Mouse (Mus musculus) sigmoid colon, adult 10 weeks (tissue): ENCODE data around the gene Wdr74. TPM values are rescaled to one million over a fixed set of nuclear protein-coding genes. Genes with fewer than 3 reads are reported as not detected.

ENCODE experiments used
- polyA plus RNA-seq: library from polyadenylated mRNA; stranded (reverse); fragments of 350-450 nt; fragmentation: Illumina TruSeq; extraction: RNeasy Lipid Tissue Mini Kit (QIAGEN cat#74804); gene quantifications from one replicate; pipeline ENCODE4 v1.2.3, GENCODE M21; 2014; ENCODE audit warnings: low read depth, low replicate concordance

The Wdr74 gene
- polyA plus RNA-seq = 12.7 TPM

GRCm38 (mm10) chr19:8735389-8736159, at the start of gene Wdr74:
Gene Wdr74 (plus strand): TSS chr19:8735827.

GRCm38 (mm10) chr19:8722907-8723573, 12.6 kb upstream of the Wdr74 start, which contains the start of gene Slc3a2:
Gene Slc3a2 (minus strand): TSS chr19:8723369.

GRCm38 (mm10) chr19:8740603-8741002, 5.0 kb downstream of the Wdr74 start, which contains the start of gene 1700092M07Rik:
Gene 1700092M07Rik (plus strand): TSS chr19:8740718.

GRCm38 (mm10) chr19:8741243-8741869, 5.7 kb downstream of the Wdr74 start, which contains the start of gene Stx5a:
Gene Stx5a (plus strand): TSS chr19:8741413.

GRCm38 (mm10) chr19:8756635-8757387, 21.2 kb downstream of the Wdr74 start, which contains the start of gene Nxf1:
Gene Nxf1 (plus strand): TSS chr19:8757073.

GRCm38 (mm10) chr19:8770567-8771270, 35.1 kb downstream of the Wdr74 start, which contains the start of gene Tmem223:
Gene Tmem223 (plus strand): TSS chr19:8770996.

GRCm38 (mm10) chr19:8774086-8774835, 38.6 kb downstream of the Wdr74 start, which contains the start of gene Tmem179b:
Gene Tmem179b (minus strand): TSS chr19:8774467.

GRCm38 (mm10) chr19:8786008-8786781, 50.6 kb downstream of the Wdr74 start, which contains the start of gene Taf6l:
Gene Taf6l (minus strand): TSS chr19:8786417.

Other genes with a start within 250 kb of the Wdr74 start
- not detected for gene Slc22a8, start 144.6 kb upstream of the Wdr74 start, polyA plus RNA-seq
- not detected for gene Slc22a6, start 117.8 kb upstream of the Wdr74 start, polyA plus RNA-seq
- 0.79 TPM for gene Chrm1, start 72.0 kb upstream of the Wdr74 start, polyA plus RNA-seq
- gene Slc3a2, start 12.5 kb upstream of the Wdr74 start, polyA plus RNA-seq = 38.6 TPM
- not detected for gene 1700092M07Rik, start 4.9 kb downstream of the Wdr74 start, polyA plus RNA-seq
- gene Stx5a, start 5.6 kb downstream of the Wdr74 start, polyA plus RNA-seq = 112 TPM
- gene Nxf1, start 21.2 kb downstream of the Wdr74 start, polyA plus RNA-seq = 92.5 TPM
- 17.2 TPM for gene Tmem223, start 35.2 kb downstream of the Wdr74 start, polyA plus RNA-seq
- gene Tmem179b, start 38.6 kb downstream of the Wdr74 start, polyA plus RNA-seq = 30.6 TPM
- gene Taf6l, start 50.6 kb downstream of the Wdr74 start, polyA plus RNA-seq = not detected
- gene Polr2g, start 62.8 kb downstream of the Wdr74 start, polyA plus RNA-seq = 35.0 TPM
- gene Zbtb3, start 66.7 kb downstream of the Wdr74 start, polyA plus RNA-seq = not detected
- 112 TPM for gene Ttc9c, start 83.5 kb downstream of the Wdr74 start, polyA plus RNA-seq
- 195 TPM for gene Hnrnpul2, start 84.2 kb downstream of the Wdr74 start, polyA plus RNA-seq
- gene AC129217.1, start 93.9 kb downstream of the Wdr74 start, polyA plus RNA-seq = not detected
- 8.5 TPM for gene Bscl2, start 101.6 kb downstream of the Wdr74 start, polyA plus RNA-seq
- 0.69 TPM for gene Gng3, start 103.4 kb downstream of the Wdr74 start, polyA plus RNA-seq
- 3.7 TPM for gene Lrrn4cl, start 114.9 kb downstream of the Wdr74 start, polyA plus RNA-seq
- gene Ubxn1, start 135.7 kb downstream of the Wdr74 start, polyA plus RNA-seq = 17.3 TPM
- gene Uqcc3, start 145.1 kb downstream of the Wdr74 start, polyA plus RNA-seq = 2.2 TPM
- gene Lbhd1, start 147.9 kb downstream of the Wdr74 start, polyA plus RNA-seq = 37.9 TPM
- gene Gm49403, start 148.1 kb downstream of the Wdr74 start, polyA plus RNA-seq = not detected
- gene 1810009A15Rik, start 153.0 kb downstream of the Wdr74 start, polyA plus RNA-seq = 12.0 TPM
- not detected for gene Gm49416, start 153.1 kb downstream of the Wdr74 start, polyA plus RNA-seq
- gene Ints5, start 157.2 kb downstream of the Wdr74 start, polyA plus RNA-seq = 0.44 TPM
- 76.6 TPM for gene Ganab, start 162.2 kb downstream of the Wdr74 start, polyA plus RNA-seq
- 28.4 TPM for gene B3gat3, start 184.5 kb downstream of the Wdr74 start, polyA plus RNA-seq
- gene Rom1, start 193.5 kb downstream of the Wdr74 start, polyA plus RNA-seq = not detected
- 5.4 TPM for gene Eml3, start 193.7 kb downstream of the Wdr74 start, polyA plus RNA-seq
- 73.4 TPM for gene Mta2, start 206.0 kb downstream of the Wdr74 start, polyA plus RNA-seq
- 2.4 TPM for gene Tut1, start 218.0 kb downstream of the Wdr74 start, polyA plus RNA-seq
- 81.4 TPM for gene Eef1g, start 231.2 kb downstream of the Wdr74 start, polyA plus RNA-seq